Mouse (Mus musculus) lung, postnatal 0 days (tissue): ENCODE data around the gene Pramef17.
"Not testable (repeated sequence)": the region's sequence is repeated elsewhere in the genome, so short reads cannot be mapped to it uniquely, and the experiment has no call there.

ENCODE experiments used
- CTCF ChIP-seq: IDR thresholded peaks from 2 replicates; pipeline ENCODE4 v1.5.1; 2016; ENCODE audit warnings: antibody characterized with exemption, mild to moderate bottlenecking
- EP300 ChIP-seq: IDR thresholded peaks from 2 replicates; pipeline ENCODE4 v1.6.1; 2016; ENCODE audit warnings: antibody characterized with exemption, mild to moderate bottlenecking, control low read depth

GRCm38 (mm10) chr4:143994269-143994668 lies at the start of gene Pramef17:
- not testable (repeated sequence) for TF ChIP-seq CTCF, EP300
